Mouse (Mus musculus): Measurements from ENCODE around the gene Eef1akmt3. TPM values are rescaled to one million over a fixed set of nuclear protein-coding genes. Genes with fewer than 3 reads are reported as not detected.
A peak's percentile ranks its signal among the peaks of the same experiment; 100 is the strongest.

The Eef1akmt3 gene
- polyA plus RNA-seq, 2 experiments, result 0.87 to 3.4 TPM

DNA sequence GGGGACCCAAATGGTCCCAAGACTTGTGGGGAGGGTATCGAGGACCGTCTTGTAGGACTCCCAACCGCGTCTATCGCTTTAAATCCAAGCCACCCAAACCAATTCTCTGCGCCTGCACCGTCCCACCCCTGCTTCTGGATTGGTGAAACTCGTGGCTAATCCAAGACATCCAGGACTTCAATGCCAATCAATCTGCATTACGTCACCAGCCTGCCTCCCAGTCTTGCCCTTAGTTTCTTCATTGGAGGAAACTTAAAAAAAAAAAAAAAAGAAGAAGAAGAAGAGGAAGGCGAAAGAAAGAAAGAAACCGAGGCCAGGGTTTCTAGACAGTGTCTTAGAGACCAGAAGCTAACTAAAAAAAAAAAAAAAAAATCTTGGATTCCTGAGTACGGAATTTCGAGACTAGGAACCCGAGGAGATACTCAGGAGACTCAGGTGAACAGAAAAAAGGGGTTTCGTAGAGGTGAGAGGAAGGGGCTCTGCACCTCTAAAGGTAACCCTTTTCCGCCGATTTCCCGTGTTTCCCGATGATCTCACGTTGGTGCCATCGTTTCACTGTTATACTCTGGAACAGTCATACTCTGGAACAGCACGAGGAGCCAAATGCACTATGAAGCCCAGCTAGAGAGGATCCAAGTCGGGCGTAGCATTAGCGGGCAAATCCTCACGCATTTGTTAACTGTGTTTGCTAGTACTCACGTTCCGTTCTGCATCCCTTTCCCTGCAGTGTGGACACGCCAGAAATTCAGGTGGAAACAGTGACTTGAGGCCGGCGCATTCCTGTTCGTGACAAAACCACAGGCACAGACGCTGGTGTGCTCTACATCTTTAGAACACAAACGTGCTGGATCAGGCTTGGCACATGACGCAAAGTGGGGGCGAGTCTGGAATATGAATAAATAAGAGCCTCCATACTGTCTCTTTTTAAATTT lies 29.1 kb upstream of the Eef1akmt3 start, which contains the start of gene Tspan31:
Gene Tspan31 (minus strand): TSS at position 75 of the 932 bp plus-strand sequence.
- Histone ChIP-seq H3K27me3 (ENCODE audit: control insufficient read depth, insufficient read depth, low read length) (no peaks in the 10 kb centered on the region), H3K9me3 (ENCODE audit: control insufficient read depth, low read length) (no peaks in the 10 kb centered on the region), H3K4me3 (replicated peaks; ENCODE audit: low read length) (peak within 1 kb of the TSS; percentile 65), H3K4me2 (replicated peaks; ENCODE audit: low read depth, low read length, severe bottlenecking) (peak within 1 kb of the TSS; percentile 87), H3K36me3 (ENCODE audit: control insufficient read depth, insufficient read depth, low read length) (peaks cover 32% of the 10 kb centered on the region), H3K27ac (replicated peaks; ENCODE audit: low read depth, low read length) (peak within 1 kb of the TSS; percentile 88), H3K9ac (ENCODE audit: low read depth, low read length, severe bottlenecking) (peak within 1 kb of the TSS; percentile 61), H3K4me1 (ENCODE audit: control insufficient read depth, insufficient read depth, low read length) (peaks cover 16% of the 10 kb centered on the region; the same call in 1 of the 2 replicates)
- DNase-seq (ENCODE audit: low spot score), result peak; percentile 99
- peak; percentile 92 for ATAC-seq (ENCODE audit: low FRiP score, low read depth)
- TF ChIP-seq POLR2A (IDR thresholded peaks at IDR 0.05; ENCODE audit: borderline replicate concordance, extremely low read depth, insufficient read depth, insufficient read length), result peak; percentile 92; the same call in 1 of the 2 replicates
- WGBS, result 2% methylated on average over 36 of the region's 36 CpGs

DNA sequence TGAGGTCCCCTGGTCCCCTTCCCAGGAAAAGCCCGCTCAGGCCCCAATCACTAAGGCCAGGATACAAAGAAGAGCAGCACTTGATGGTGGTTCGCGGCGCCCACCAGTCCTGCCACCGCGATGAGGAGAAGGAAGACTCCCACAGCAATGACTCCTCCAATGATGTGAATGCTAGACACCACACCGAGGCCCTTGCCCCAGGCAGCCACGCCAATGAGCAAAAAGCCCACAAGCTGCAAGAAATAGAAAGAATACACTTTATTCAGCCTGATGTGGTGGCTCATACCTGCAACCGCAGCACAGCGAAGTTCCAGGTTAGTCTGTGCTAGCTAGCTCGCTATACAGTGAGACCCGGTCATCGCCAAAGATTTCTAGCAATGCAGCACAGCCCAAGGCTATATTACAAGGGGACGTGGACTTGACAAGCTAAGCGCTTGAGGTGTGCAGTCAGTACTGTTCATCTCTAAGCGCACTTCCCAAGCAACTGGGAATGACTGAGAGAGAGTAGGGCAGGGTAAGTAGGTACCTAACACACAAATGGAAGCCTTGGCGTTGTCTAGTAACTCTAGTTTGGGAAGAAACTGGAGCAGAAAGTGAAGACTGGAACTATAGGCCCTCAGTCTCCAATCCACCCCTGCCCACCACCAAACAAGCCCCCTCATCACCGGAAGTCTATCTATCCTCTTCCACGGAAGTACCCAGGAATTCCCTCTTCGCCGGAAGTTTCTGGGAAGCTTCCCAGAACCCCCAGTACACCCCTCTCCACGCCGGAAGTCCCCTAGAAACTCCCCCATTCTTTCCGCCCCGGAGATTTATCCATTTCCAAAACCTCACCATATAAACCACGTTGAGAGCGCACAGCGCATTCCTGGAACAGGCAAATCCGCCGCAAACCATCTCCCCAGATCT lies 28.2 kb upstream of the Eef1akmt3 start:
- H3K27ac ChIP-seq (replicated peaks; ENCODE audit: low read depth, low read length), result peak overlapping the region; percentile 88
- ATAC-seq (ENCODE audit: low FRiP score, low read depth), result peak; percentile 73
- peak overlapping the region; percentile 61 for H3K9ac ChIP-seq (ENCODE audit: low read depth, low read length, severe bottlenecking)
- peak overlapping the region; percentile 65 for H3K4me3 ChIP-seq (replicated peaks; ENCODE audit: low read length)
- peak overlapping the region; percentile 87 for H3K4me2 ChIP-seq (replicated peaks; ENCODE audit: low read depth, low read length, severe bottlenecking)
- peak; percentile 79 for DNase-seq (ENCODE audit: low spot score)
- H3K4me1 ChIP-seq (ENCODE audit: control insufficient read depth, insufficient read depth, low read length), result peaks cover 20% of the 10 kb centered on the region; the same call in 1 of the 2 replicates
- no peaks in the 10 kb centered on the region for H3K27me3 ChIP-seq (ENCODE audit: control insufficient read depth, insufficient read depth, low read length)
- 8% methylated on average over 30 of the region's 30 CpGs for WGBS
- no peaks in the 10 kb centered on the region for H3K9me3 ChIP-seq (ENCODE audit: control insufficient read depth, low read length)
- no peak for TF ChIP-seq POLR2A (IDR thresholded peaks at IDR 0.05; ENCODE audit: borderline replicate concordance, extremely low read depth, insufficient read depth, insufficient read length)
- H3K36me3 ChIP-seq (ENCODE audit: control insufficient read depth, insufficient read depth, low read length), result peaks cover 42% of the 10 kb centered on the region

DNA sequence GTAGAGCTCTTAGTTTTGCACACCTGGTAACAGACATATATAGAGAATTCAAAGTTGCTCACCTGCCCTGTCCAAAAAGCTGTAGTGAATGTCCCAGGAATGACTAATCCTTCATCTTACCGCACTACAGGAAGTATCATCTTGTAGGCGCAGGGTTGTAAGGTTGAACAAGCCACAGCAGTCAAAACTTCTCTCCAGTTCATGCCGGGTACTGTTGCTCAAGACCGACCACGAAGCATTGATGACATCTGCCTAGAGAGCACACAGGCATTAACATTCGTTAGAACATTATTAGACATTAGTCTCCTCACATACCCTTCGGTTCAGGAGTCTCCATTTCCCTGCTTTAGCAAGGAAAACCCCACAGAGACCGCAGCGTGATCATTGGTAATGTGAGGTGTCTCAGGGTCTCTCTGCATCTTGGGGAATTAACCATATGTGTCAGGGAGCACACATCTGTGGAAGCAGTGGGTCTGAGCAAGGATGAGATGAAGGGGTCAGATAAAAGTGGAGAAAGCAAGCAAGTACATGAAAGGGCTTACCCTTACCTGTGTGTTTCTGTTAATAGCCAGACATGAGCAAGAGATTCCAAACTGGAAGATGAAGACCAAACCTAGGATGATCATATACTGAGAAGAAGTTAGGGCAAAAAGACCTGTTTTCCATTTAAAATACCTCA lies 27.2 kb upstream of the Eef1akmt3 start:
- DNase-seq (ENCODE audit: low spot score) (no peak), ATAC-seq (ENCODE audit: low FRiP score, low read depth) (no peak)
- Histone ChIP-seq H3K27ac (replicated peaks; ENCODE audit: low read depth, low read length) (no peak overlapping the region), H3K4me1 (ENCODE audit: control insufficient read depth, insufficient read depth, low read length) (peaks cover 20% of the 10 kb centered on the region; the same call in 1 of the 2 replicates), H3K27me3 (ENCODE audit: control insufficient read depth, insufficient read depth, low read length) (no peaks in the 10 kb centered on the region), H3K9me3 (ENCODE audit: control insufficient read depth, low read length) (no peaks in the 10 kb centered on the region), H3K4me3 (replicated peaks; ENCODE audit: low read length) (peak overlapping the region; percentile 65; the same call in 1 of the 2 replicates), H3K36me3 (ENCODE audit: control insufficient read depth, insufficient read depth, low read length) (peaks cover 44% of the 10 kb centered on the region), H3K9ac (ENCODE audit: low read depth, low read length, severe bottlenecking) (peak overlapping the region; percentile 61; the same call in 1 of the 2 replicates), H3K4me2 (replicated peaks; ENCODE audit: low read depth, low read length, severe bottlenecking) (peak overlapping the region; percentile 87)
- WGBS, result 70% methylated on average over 9 of the region's 9 CpGs
- TF ChIP-seq POLR2A (IDR thresholded peaks at IDR 0.05; ENCODE audit: borderline replicate concordance, extremely low read depth, insufficient read depth, insufficient read length), result no peak

DNA sequence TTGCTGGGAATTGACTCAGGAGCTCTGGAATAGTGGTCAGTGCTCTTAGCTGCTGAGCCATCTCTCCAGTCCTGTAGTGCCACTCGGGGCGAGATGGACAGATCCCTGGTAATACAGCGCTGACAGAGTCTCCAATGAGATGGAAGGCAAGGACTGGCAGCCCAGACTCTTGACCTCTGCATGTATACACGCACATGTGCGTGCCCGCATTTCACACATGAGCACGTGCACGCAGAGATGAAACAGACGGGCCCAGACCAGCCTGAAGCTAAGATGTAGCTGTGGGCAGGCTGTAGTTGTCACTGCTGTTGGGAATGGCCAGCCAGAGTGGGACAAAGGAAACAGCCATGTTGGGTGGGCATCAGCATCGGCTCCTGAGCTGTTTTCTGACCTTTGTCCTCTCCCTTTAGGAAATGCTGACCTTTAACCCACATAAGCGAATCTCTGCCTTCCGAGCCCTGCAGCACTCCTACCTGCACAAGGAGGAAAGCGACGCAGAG lies 25.3 kb upstream of the Eef1akmt3 start:
- peaks cover 20% of the 10 kb centered on the region; the same call in 1 of the 2 replicates for H3K4me1 ChIP-seq (ENCODE audit: control insufficient read depth, insufficient read depth, low read length)
- no peaks in the 10 kb centered on the region for H3K27me3 ChIP-seq (ENCODE audit: control insufficient read depth, insufficient read depth, low read length)
- no peak overlapping the region for H3K9ac ChIP-seq (ENCODE audit: low read depth, low read length, severe bottlenecking)
- peaks cover 44% of the 10 kb centered on the region for H3K36me3 ChIP-seq (ENCODE audit: control insufficient read depth, insufficient read depth, low read length)
- no peak for TF ChIP-seq POLR2A (IDR thresholded peaks at IDR 0.05; ENCODE audit: borderline replicate concordance, extremely low read depth, insufficient read depth, insufficient read length)
- no peak overlapping the region for H3K4me2 ChIP-seq (replicated peaks; ENCODE audit: low read depth, low read length, severe bottlenecking)
- no peak overlapping the region for H3K27ac ChIP-seq (replicated peaks; ENCODE audit: low read depth, low read length)
- DNase-seq (ENCODE audit: low spot score) (no peak), ATAC-seq (ENCODE audit: low FRiP score, low read depth) (no peak)
- H3K4me3 ChIP-seq (replicated peaks; ENCODE audit: low read length), result no peak overlapping the region
- no peaks in the 10 kb centered on the region for H3K9me3 ChIP-seq (ENCODE audit: control insufficient read depth, low read length)
- WGBS, result 87% methylated on average over 14 of the region's 14 CpGs
